ENCODE assay signal across 26 mouse cellular contexts in genomic region chr9:99103865-99104264, GRCm38 (mm10). TPM values are rescaled to one million over a fixed set of nuclear protein-coding genes. Genes with fewer than 3 reads are reported as not detected.
DNase-seq lines count a peak whose midpoint lies in the region; ATAC-seq and TF ChIP-seq lines count a peak whose summit lies in the region.
"Had no signal": no experiment of that assay in that cellular context is flagged by ENCODE, and none has a peak within 500 bp of the region (broad histone marks: within the 10 kb centered on the region; RNA-seq: fewer than 3 reads in every experiment).

No protein-coding gene starts in this region.

- H3K4me3 ChIP-seq in heart, adult 2 months: no peak overlapping the region
- H3K4me3 ChIP-seq in heart, embryonic 11.5 days (ENCODE audit: low read depth, low read length): no peak overlapping the region
- no peak overlapping the region for H3K4me3 ChIP-seq in lung, postnatal 0 days (ENCODE audit: low read depth, low read length)
- no peak overlapping the region for H3K4me3 ChIP-seq in lung, adult 2 months (replicated peaks; ENCODE audit: extremely low read depth, low read depth, low read length)
- H3K4me3 ChIP-seq in brown adipose tissue, adult 24 weeks (ENCODE audit: insufficient read depth, low read depth, low read length): no peak overlapping the region
- H3K4me3 ChIP-seq: embryonic facial prominence, embryonic 12.5 days; hindbrain, embryonic 13.5 days; neural tube, embryonic 12.5 days had no signal

- 0 out of 2 replicates have a peak, but pooled peaks have one; percentile 38 for TF ChIP-seq EP300 in heart, adult 2 months (IDR thresholded peaks at IDR 0.05; ENCODE audit: insufficient read depth, low read depth, low read length)
- TF ChIP-seq EP300 in lung, postnatal 0 days (IDR thresholded peaks at IDR 0.05): peak; percentile 63

- ATAC-seq in heart, embryonic 11.5 days (replicated peaks; ENCODE audit: insufficient number of reproducible peaks, low FRiP score, low TSS enrichment): no peak
- peak; percentile 80 for ATAC-seq in lung, postnatal 0 days
- ATAC-seq: forebrain, embryonic 14.5 days; intestine, embryonic 16.5 days; midbrain, embryonic 16.5 days had no signal

- DNase-seq in heart, adult 2 months: peak in 1 of 2 experiments; percentile 24
- DNase-seq in lung, postnatal 0 days (ENCODE audit: low spot score): peak; percentile 48
- no peak for DNase-seq in lung, adult 2 months
- DNase-seq in embryo, embryonic 11 days: no peak
- no peak for DNase-seq in adrenal gland, adult (ENCODE audit: inconsistent age in 2 of 2, low spot score in 1 of 2)
- DNase-seq: adrenal gland, postnatal 10 days; cerebellum, adult 11 months; cerebellum, adult 9-10 months; cerebellum, postnatal 36 days; gastrocnemius, postnatal 25 days; kidney, adult 9 months; kidney, postnatal 10 days; layer of hippocampus, adult 9-11 months; lung, embryonic 14.5 days; right cerebral cortex, adult 18-20 months; spleen, adult 18-20 months had no signal

- intact Hi-C loops in heart, adult 2 months (cut with DNase I): loop anchor here (2.0 kb wide), 1 partner anchor 23 kb away; no protein-coding TSS in a partner anchor

- H3K9me3 ChIP-seq in heart, embryonic 11.5 days (replicated peaks; ENCODE audit: control insufficient read depth, low read length): no peaks in the 10 kb centered on the region
- H3K9me3 ChIP-seq in lung, postnatal 0 days (ENCODE audit: low read length): no peaks in the 10 kb centered on the region; the same call in 1 of the 2 replicates
- H3K9me3 ChIP-seq: embryonic facial prominence, embryonic 12.5 days; neural tube, embryonic 12.5 days had no signal

- TF ChIP-seq CTCF in heart, adult 2 months (IDR thresholded peaks at IDR 0.05): no peak
- no peak for TF ChIP-seq CTCF in lung, postnatal 0 days (IDR thresholded peaks at IDR 0.05)
- no peak for TF ChIP-seq CTCF in lung, adult 2 months (IDR thresholded peaks at IDR 0.05; ENCODE audit: insufficient read depth, low read length)

- peak overlapping the region; percentile 55 for H3K27ac ChIP-seq in heart, adult 2 months
- no peak overlapping the region for H3K27ac ChIP-seq in heart, embryonic 11.5 days (ENCODE audit: low read depth, low read length)
- H3K27ac ChIP-seq in lung, postnatal 0 days (ENCODE audit: low read length): no peak overlapping the region
- H3K27ac ChIP-seq in brown adipose tissue, adult 24 weeks (replicated peaks; ENCODE audit: low read depth, low read length): peak overlapping the region; percentile 32; the same call in 1 of the 2 replicates
- H3K27ac ChIP-seq: embryonic facial prominence, embryonic 12.5 days; hindbrain, embryonic 13.5 days; liver, embryonic 14.5 days; neural tube, embryonic 12.5 days had no signal

- no peaks in the 10 kb centered on the region for H3K79me2 ChIP-seq in heart, adult 2 months (replicated peaks; ENCODE audit: control insufficient read depth, insufficient read depth, low read length)

- H3K27me3 ChIP-seq in heart, adult 2 months (ENCODE audit: control insufficient read depth, insufficient read depth, low read length): no peaks in the 10 kb centered on the region
- H3K27me3 ChIP-seq in heart, embryonic 11.5 days (ENCODE audit: control insufficient read depth, insufficient read depth, low read length): no peaks in the 10 kb centered on the region
- H3K27me3 ChIP-seq in lung, postnatal 0 days (replicated peaks; ENCODE audit: insufficient read depth, low read length): no peaks in the 10 kb centered on the region
- H3K27me3 ChIP-seq: embryonic facial prominence, embryonic 12.5 days; hindbrain, embryonic 13.5 days; neural tube, embryonic 12.5 days had no signal

- no peak overlapping the region for H3K9ac ChIP-seq in heart, adult 2 months (ENCODE audit: low read depth, low read length)
- H3K9ac ChIP-seq in heart, embryonic 11.5 days (ENCODE audit: low read depth, low read length): no peak overlapping the region
- H3K9ac ChIP-seq in lung, postnatal 0 days (replicated peaks; ENCODE audit: low read depth): no peak overlapping the region
- H3K9ac ChIP-seq: embryonic facial prominence, embryonic 12.5 days; hindbrain, embryonic 13.5 days; liver, embryonic 14.5 days; lung, embryonic 14.5 days; neural tube, embryonic 12.5 days had no signal

- H3K36me3 ChIP-seq in heart, adult 2 months (ENCODE audit: control insufficient read depth, insufficient read depth, low read length): peaks cover 7% of the 10 kb centered on the region
- peaks cover 5% of the 10 kb centered on the region; the same call in 1 of the 2 replicates for H3K36me3 ChIP-seq in heart, embryonic 11.5 days (ENCODE audit: control insufficient read depth, insufficient read depth, low read length)
- 0 out of 2 replicates have a peak, but pooled peaks cover 3% of the 10 kb centered on the region for H3K36me3 ChIP-seq in lung, postnatal 0 days (ENCODE audit: insufficient read depth, low read length)

- WGBS in heart, adult 2 months: 36% methylated on average over 3 of the region's 3 CpGs
- WGBS in heart, embryonic 11.5 days (ENCODE audit: insufficient replicate concordance): 75% methylated on average over 3 of the region's 3 CpGs
- 60% methylated on average over 3 of the region's 3 CpGs for WGBS in lung, postnatal 0 days
- WGBS in lung, adult 2 months: 56% methylated on average over 3 of the region's 3 CpGs

- no peak for TF ChIP-seq POLR2A in heart, adult 2 months (IDR thresholded peaks at IDR 0.05; ENCODE audit: insufficient read depth, low read depth, low read length)
- TF ChIP-seq POLR2A in lung, adult 2 months (IDR thresholded peaks at IDR 0.05; ENCODE audit: borderline replicate concordance, extremely low read depth, low read depth, low read length): no peak

- H3K4me1 ChIP-seq in heart, adult 2 months (ENCODE audit: control insufficient read depth, insufficient read depth, low read length): peaks cover 3% of the 10 kb centered on the region
- H3K4me1 ChIP-seq in heart, embryonic 11.5 days (ENCODE audit: control insufficient read depth, insufficient read depth, low read length): peaks cover 3% of the 10 kb centered on the region
- no peaks in the 10 kb centered on the region for H3K4me1 ChIP-seq in lung, postnatal 0 days (ENCODE audit: insufficient read depth, low read depth, low read length)
- no peaks in the 10 kb centered on the region; the same call in 1 of the 2 replicates for H3K4me1 ChIP-seq in lung, adult 2 months (ENCODE audit: control insufficient read depth, insufficient read depth, low read length)
- no peaks in the 10 kb centered on the region for H3K4me1 ChIP-seq in brown adipose tissue, adult 24 weeks (ENCODE audit: control insufficient read depth, insufficient read depth, insufficient read length, low read length)

- H3K4me2 ChIP-seq in heart, embryonic 11.5 days: no peak overlapping the region
- no peak overlapping the region for H3K4me2 ChIP-seq in lung, postnatal 0 days (replicated peaks; ENCODE audit: low read depth, low read length)
- H3K4me2 ChIP-seq: embryonic facial prominence, embryonic 12.5 days; hindbrain, embryonic 13.5 days; lung, embryonic 14.5 days; midbrain, embryonic 11.5 days; neural tube, embryonic 12.5 days had no signal

RNA-seq across cellular contexts. Expression of gene Pik3cb, which starts 36.6 kb away (rescaled TPM):
- 10 to 100 TPM in 1 of 2 experiments, 1 to 10 TPM in 1; 10.0 to 10.8 TPM for total RNA-seq in heart, adult 2 months (2021)
- polyA plus RNA-seq in heart, adult 2 months (2012; rRNA removed): 2.6 and 6.3 TPM in 2 replicates
- polyA plus RNA-seq in heart, embryonic 11.5 days (2014; fragmentation: Nextera tagmentation; extraction: Ambion mirVana): 1.3 and 2.5 TPM in 2 replicates
- polyA plus RNA-seq in lung, postnatal 0 days (2015; fragmentation: Nextera tagmentation; extraction: Ambion mirVana): 4.1 and 4.5 TPM in 2 replicates
- polyA plus RNA-seq in lung, adult 2 months (2012; rRNA removed): 6.4 and 11.1 TPM in 2 replicates
- 9.9 and 11.0 TPM in 2 replicates for polyA plus RNA-seq in brown adipose tissue, adult 24 weeks (2012; ENCODE audit: insufficient read depth, insufficient read length, missing spikeins)

Comparison
In these comparisons a context has a peak if more than half of its experiments do, and no peak if none do; other contexts are left out.
1. H3K27ac ChIP-seq: peak in heart, adult 2 months (single experiment) and brown adipose tissue, adult 24 weeks (single experiment); none in heart, embryonic 11.5 days (single experiment) and lung, postnatal 0 days (single experiment).